Mouse (Mus musculus): Measurements from ENCODE around the gene En2. TPM values are rescaled to one million over a fixed set of nuclear protein-coding genes. Genes with fewer than 3 reads are reported as not detected.

The En2 gene
- total and polyA plus RNA-seq, 2 experiments from 2014 or later, result 0.05 TPM; not detected in 1

DNA sequence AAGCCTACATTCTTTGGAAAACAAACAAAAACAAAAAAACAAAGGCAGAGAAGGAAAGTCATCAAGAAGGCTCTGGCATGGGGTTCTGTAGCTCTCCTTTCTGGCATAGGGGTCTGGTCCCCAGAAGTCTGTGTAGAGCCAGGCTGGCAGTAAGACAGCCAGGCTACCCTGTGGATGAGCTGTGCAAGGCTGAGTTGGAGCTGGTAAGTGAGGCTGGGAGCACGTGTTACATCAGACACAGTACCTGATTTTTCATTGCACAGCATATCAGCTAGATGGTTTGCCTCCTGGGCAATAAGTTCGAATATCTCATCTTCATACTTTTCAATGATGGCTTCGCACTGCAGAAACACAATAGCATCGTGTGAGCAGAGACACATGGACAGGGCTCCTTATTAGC, 41.5 kb downstream of the En2 start:
- H3K36me3 ChIP-seq (ENCODE audit: insufficient read depth), result no peaks in the 10 kb centered on the region
- H3K4me2 ChIP-seq (ENCODE audit: low read depth), result no peak overlapping the region
- H3K9ac ChIP-seq, result no peak overlapping the region
- no peak overlapping the region for H3K4me3 ChIP-seq (ENCODE audit: low read depth, low read length)
- H3K9me3 ChIP-seq (ENCODE audit: low read length), result no peaks in the 10 kb centered on the region
- ATAC-seq, result no peak
- H3K27ac ChIP-seq (ENCODE audit: low read depth, low read length), result no peak overlapping the region
- no peak for DNase-seq
- WGBS, result 58% methylated on average over 4 of the region's 4 CpGs
- peaks cover 80% of the 10 kb centered on the region for H3K27me3 ChIP-seq (ENCODE audit: insufficient read depth, low read length)
- no peaks in the 10 kb centered on the region for H3K4me1 ChIP-seq (ENCODE audit: insufficient read depth)
- TF ChIP-seq CTCF (IDR thresholded peaks at IDR 0.05; ENCODE audit: low read depth), result no peak

DNA sequence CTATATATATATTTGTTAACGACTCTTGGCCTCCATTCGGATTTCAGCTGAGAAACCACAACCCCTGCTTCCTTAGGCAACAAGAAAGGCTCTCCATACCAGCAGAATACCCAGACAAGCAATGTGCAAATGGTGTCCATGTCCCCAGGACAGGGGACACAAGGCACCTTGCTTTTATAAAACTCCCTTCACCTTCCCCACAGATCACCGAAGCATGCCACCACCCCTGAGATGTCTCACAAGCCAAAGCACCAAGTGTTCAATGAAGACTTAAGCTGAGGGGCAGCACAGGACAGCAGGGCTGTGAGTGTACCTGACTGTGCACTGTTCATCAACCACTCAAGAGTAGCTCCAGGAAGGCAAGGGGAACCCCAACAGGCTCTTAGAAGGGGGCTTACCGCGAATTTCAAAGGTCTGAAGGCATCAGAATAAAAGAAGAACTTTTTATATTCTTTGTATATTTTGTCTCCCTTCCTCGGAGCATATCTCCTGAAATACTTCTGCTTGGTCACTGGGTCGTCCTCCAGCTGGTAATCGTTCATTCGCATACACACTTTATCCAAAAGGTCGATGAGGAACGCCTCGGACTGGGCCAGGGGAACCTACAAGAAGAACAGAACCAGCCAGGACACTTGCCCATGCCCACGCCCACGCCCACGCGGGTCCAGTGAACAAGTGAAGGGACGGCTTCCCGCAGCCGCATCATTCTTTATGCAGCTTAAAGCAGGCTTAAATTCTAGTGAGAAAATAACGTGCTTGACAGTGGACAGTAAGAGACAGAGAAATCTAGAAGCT, 43.4 kb downstream of the En2 start:
- H3K9me3 ChIP-seq (ENCODE audit: low read length), result no peaks in the 10 kb centered on the region
- ATAC-seq, result no peak
- WGBS, result 13% methylated on average over 20 of the region's 20 CpGs
- no peak overlapping the region for H3K4me2 ChIP-seq (ENCODE audit: low read depth)
- no peaks in the 10 kb centered on the region for H3K36me3 ChIP-seq (ENCODE audit: insufficient read depth)
- H3K9ac ChIP-seq, result no peak overlapping the region
- TF ChIP-seq CTCF (IDR thresholded peaks at IDR 0.05; ENCODE audit: low read depth), result no peak
- H3K4me1 ChIP-seq (ENCODE audit: insufficient read depth), result no peaks in the 10 kb centered on the region
- peaks cover 73% of the 10 kb centered on the region for H3K27me3 ChIP-seq (ENCODE audit: insufficient read depth, low read length)
- H3K27ac ChIP-seq (ENCODE audit: low read depth, low read length), result no peak overlapping the region
- H3K4me3 ChIP-seq (ENCODE audit: low read depth, low read length), result peak overlapping the region; percentile 37; the same call in 1 of the 2 replicates
- DNase-seq, result no peak

- Histone ChIP-seq H3K4me2 (ENCODE audit: low read depth) (peak overlapping the region; percentile 56), H3K4me1 (ENCODE audit: insufficient read depth) (no peaks in the 10 kb centered on the region), H3K9ac (peak overlapping the region; percentile 18; the same call in 1 of the 2 replicates), H3K4me3 (ENCODE audit: low read depth, low read length) (peak overlapping the region; percentile 37), H3K27me3 (ENCODE audit: insufficient read depth, low read length) (peaks cover 70% of the 10 kb centered on the region), H3K36me3 (ENCODE audit: insufficient read depth) (no peaks in the 10 kb centered on the region), H3K27ac (ENCODE audit: low read depth, low read length) (no peak overlapping the region), H3K9me3 (ENCODE audit: low read length) (no peaks in the 10 kb centered on the region)
- peak; percentile 47 for DNase-seq
- TF ChIP-seq CTCF (IDR thresholded peaks at IDR 0.05; ENCODE audit: low read depth), result no peak
- under 1% methylated on average over 80 of the region's 80 CpGs for WGBS
- peak; percentile 58; the same call in 1 of the 2 replicates for ATAC-seq
These were observed 44.3 kb downstream of the En2 start for GRCm38 (mm10) chr5:28209549-28210431.

GRCm38 (mm10) chr5:28210591-28211550, 45.4 kb downstream of the En2 start:
- 2% methylated on average over 29 of the region's 29 CpGs for WGBS
- Histone ChIP-seq H3K4me3 (ENCODE audit: low read depth, low read length) (no peak overlapping the region), H3K9me3 (ENCODE audit: low read length) (no peaks in the 10 kb centered on the region), H3K9ac (no peak overlapping the region), H3K36me3 (ENCODE audit: insufficient read depth) (no peaks in the 10 kb centered on the region), H3K4me2 (ENCODE audit: low read depth) (no peak overlapping the region), H3K4me1 (ENCODE audit: insufficient read depth) (no peaks in the 10 kb centered on the region), H3K27ac (ENCODE audit: low read depth, low read length) (no peak overlapping the region), H3K27me3 (ENCODE audit: insufficient read depth, low read length) (peaks cover 63% of the 10 kb centered on the region)
- DNase-seq, result peak; percentile 30
- no peak for TF ChIP-seq CTCF (IDR thresholded peaks at IDR 0.05; ENCODE audit: low read depth)
- no peak for ATAC-seq

GRCm38 (mm10) chr5:28211651-28212310, 46.3 kb downstream of the En2 start:
- peak; percentile 8 for DNase-seq
- no peak for ATAC-seq

DNA sequence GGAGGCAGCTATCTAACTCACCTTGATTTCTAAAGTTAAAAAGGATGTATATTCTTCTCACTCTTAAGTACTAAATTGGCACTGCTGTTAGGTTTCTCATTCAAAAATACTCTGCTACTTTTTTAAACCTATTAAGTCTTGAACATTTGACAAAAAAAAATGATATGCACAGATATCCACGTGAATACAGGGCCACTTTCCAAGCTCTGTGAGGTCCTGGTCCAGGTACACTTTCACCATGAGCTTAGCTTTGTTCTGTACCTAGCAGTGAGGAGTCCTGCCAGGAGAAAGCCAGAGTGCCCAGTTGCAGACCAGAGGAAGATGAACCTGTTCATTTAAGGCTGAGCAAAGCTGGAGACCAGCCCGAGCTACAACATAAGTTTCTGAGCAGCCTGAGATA, 47.9 kb downstream of the En2 start:
- 66% methylated on average over 2 of the region's 2 CpGs for WGBS
- DNase-seq (no peak), ATAC-seq (no peak)
- H3K4me2 ChIP-seq (ENCODE audit: low read depth), result no peak overlapping the region
- H3K36me3 ChIP-seq (ENCODE audit: insufficient read depth), result no peaks in the 10 kb centered on the region
- H3K27ac ChIP-seq (ENCODE audit: low read depth, low read length), result no peak overlapping the region
- no peak overlapping the region for H3K4me3 ChIP-seq (ENCODE audit: low read depth, low read length)
- TF ChIP-seq CTCF (IDR thresholded peaks at IDR 0.05; ENCODE audit: low read depth), result no peak
- H3K9ac ChIP-seq, result no peak overlapping the region
- no peaks in the 10 kb centered on the region for H3K9me3 ChIP-seq (ENCODE audit: low read length)
- H3K4me1 ChIP-seq (ENCODE audit: insufficient read depth), result no peaks in the 10 kb centered on the region
- H3K27me3 ChIP-seq (ENCODE audit: insufficient read depth, low read length), result peaks cover 41% of the 10 kb centered on the region

More at GRCm38 (mm10) chr5:28211651-28212310, 46.3 kb downstream of the En2 start:
- no peaks in the 10 kb centered on the region for H3K4me1 ChIP-seq (ENCODE audit: insufficient read depth)
- TF ChIP-seq CTCF (IDR thresholded peaks at IDR 0.05; ENCODE audit: low read depth), result no peak
- no peaks in the 10 kb centered on the region for H3K9me3 ChIP-seq (ENCODE audit: low read length)
- WGBS, result 3% methylated on average over 15 of the region's 15 CpGs
- no peak overlapping the region for H3K4me2 ChIP-seq (ENCODE audit: low read depth)
- H3K27ac ChIP-seq (ENCODE audit: low read depth, low read length), result no peak overlapping the region
- H3K9ac ChIP-seq, result no peak overlapping the region
- no peaks in the 10 kb centered on the region for H3K36me3 ChIP-seq (ENCODE audit: insufficient read depth)
- peaks cover 55% of the 10 kb centered on the region for H3K27me3 ChIP-seq (ENCODE audit: insufficient read depth, low read length)
- no peak overlapping the region for H3K4me3 ChIP-seq (ENCODE audit: low read depth, low read length)

All from forebrain, postnatal 0 days (tissue).